Mouse (Mus musculus): Measurements from ENCODE around the gene Aldh1l1. TPM values are rescaled to one million over a fixed set of nuclear protein-coding genes. Genes with fewer than 3 reads are reported as not detected.

Aldh1l1 gene
- polyA plus RNA-seq, 1 experiment = not detected

DNA sequence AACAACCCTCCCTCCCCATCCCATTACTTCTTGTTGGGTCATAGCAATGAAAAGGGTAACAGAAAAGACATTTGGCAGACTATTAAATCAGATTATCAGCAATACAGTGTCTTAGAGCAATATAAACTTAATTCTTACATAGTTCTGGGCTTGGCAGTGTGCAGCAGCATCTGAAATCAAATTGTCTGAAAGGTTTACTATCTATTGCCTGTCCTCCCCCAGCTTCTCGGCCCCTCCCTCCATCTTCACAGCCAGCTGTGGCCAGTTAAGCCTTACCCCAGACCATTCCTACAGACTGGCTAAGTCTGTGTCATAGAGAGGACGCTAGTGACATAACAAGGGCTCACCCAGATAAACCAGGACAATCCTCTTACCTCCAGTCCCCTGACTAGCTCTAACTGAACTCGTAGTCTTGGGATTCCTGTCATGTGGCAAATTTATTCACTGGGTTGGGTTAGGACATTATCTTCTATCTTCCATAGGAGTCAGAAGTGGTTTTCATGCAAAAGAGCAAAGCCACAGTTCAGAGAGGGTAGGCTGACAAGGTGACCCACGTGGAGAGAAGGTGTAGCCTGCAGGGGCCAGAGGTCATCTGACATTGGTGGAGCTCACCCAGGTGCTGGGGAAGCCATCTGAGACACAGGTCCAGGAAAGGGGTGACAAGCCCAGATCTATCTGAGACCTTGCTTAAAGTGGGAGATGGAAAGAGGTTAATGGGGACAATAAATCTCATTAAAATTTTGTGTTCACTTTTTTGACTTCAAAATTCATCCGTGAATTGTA is 27.0 kb downstream of the Aldh1l1 start:
- TF ChIP-seq GATA1 (IDR thresholded peaks at IDR 0.05; ENCODE audit: low read length) = no peak

DNA sequence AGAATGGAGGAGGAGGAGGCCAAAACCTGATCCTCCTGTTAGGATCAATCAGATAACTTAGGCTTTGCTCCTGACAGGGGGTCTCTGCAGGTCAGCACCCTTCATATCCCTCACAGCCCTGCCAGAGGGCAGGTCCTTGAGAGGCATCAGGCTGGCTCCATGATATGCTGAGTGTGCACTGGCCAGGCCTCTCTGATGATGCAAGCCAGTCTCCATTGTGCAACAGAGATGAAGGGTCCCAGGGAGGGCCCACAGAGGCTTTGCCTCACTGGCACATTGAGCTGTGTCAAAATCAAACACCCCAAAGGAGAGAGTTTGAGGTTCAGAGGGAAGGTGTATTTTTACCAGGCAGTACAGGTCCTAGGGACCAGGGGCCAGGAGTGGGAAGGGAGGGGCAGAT is 28.1 kb downstream of the Aldh1l1 start:
- no peak for TF ChIP-seq GATA1 (IDR thresholded peaks at IDR 0.05; ENCODE audit: low read length)

DNA sequence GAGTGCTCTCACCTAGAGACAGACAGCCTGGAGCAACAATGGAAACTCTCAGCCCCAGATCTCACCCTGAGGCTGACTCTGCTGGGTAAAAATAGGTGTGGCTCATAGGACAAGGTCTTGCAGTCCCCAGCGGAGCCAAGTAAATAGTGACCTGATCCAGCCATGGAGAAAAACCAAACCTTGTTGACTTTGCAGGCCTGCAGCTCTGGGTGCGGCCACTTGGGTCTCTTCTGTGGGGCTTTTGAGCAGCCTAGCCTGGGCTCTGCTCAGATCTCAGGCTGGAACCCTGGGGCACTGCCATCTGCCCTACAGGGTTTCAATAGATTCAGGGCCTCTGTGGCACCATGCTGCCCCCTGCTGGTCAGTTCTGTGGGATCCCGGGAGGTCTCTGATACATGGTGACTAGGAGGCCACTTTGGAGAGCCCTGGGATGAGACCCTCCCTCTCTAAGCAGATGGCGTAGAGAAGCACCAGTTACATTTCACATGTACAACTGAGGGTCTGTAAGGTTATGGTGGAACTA is 28.7 kb downstream of the Aldh1l1 start:
- TF ChIP-seq GATA1 (IDR thresholded peaks at IDR 0.05; ENCODE audit: low read length) = no peak

DNA sequence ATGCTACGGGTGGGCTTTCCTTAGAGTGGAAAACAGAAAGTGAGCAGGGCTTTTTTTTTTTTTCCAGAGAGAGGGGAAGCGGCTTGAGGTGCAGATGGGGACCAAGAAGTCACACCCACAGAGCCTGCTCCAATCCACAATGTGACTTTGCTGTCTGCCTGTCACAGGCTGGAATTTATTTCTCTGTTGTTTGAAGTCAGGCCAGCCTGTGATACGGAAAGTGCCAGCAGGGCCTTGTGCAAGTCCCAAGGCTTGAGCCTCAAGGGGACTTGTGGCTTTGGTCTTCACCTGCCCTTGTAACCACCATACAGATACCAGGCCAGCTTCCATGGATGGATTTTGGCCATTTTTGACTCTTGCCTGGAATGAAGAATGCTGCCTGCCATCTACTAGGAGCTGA is 32.7 kb downstream of the Aldh1l1 start:
- no peak for TF ChIP-seq GATA1 (IDR thresholded peaks at IDR 0.05; ENCODE audit: low read length)

DNA sequence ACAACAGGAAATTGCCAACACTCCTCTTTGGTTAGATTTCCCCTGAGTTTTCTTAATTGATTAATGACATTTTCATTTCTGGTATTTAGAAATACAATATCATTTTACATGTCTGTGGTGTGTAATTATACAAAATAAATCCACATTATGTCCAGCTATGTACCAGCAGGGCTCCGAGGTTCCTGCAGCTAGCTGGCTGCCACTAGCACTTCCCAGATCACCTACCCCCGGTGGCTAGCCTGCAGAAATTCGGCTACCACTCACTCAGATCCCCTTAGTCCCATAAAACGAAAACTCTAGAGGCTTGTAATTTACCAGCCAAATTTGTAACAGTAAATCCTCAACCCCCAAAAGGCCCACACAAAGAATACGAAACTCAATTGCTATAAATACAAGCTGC is 33.1 kb downstream of the Aldh1l1 start:
- TF ChIP-seq GATA1 (IDR thresholded peaks at IDR 0.05; ENCODE audit: low read length) = no peak

DNA sequence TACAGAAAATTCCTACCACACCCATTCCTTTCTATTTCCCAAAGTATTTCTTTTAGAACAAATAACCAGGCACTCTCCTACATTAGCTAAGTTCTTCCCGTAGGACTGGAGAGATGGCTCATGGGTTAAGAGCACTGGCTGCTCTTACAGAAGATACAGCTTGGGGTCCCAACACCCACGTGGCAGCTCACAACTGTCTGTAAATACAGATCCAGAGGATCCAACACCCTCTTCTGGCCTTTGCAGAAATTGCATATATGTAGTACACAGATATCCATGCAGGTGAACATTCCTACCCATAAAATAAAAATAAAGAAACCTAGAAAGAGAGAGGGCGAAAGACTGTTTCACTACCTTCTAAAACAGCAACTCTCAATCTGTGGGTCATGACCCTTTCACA is 40.2 kb downstream of the Aldh1l1 start:
- no peak for TF ChIP-seq GATA1 (IDR thresholded peaks at IDR 0.05; ENCODE audit: low read length)

DNA sequence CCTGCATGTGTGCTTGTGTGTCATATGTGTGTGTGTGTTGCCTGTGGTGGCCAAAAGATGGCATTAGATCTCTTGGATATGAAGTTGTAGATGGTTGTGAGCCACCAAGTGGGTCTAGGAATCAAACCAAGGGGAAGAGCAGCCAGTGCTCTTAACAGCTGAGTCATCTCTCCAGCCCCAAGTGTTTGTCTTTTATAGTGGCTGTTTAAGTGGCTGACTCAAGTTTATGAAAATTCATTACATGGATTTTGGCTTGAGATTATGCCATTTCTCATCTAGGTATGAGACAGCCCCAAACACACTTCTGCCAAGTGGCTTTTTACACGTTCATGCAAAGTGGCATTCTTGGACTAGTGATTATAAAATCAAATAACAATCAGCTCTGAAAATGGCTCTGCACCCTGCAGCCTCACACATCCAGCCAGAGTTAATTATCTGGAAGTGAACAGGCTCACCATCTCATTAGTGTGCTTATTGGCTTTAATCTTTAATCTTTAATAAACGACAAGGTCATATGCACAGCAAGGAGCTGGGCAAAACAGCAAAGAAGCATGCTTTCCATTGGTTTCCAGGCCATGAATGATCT is 43.3 kb downstream of the Aldh1l1 start:
- no peak for TF ChIP-seq GATA1 (IDR thresholded peaks at IDR 0.05; ENCODE audit: low read length)

DNA sequence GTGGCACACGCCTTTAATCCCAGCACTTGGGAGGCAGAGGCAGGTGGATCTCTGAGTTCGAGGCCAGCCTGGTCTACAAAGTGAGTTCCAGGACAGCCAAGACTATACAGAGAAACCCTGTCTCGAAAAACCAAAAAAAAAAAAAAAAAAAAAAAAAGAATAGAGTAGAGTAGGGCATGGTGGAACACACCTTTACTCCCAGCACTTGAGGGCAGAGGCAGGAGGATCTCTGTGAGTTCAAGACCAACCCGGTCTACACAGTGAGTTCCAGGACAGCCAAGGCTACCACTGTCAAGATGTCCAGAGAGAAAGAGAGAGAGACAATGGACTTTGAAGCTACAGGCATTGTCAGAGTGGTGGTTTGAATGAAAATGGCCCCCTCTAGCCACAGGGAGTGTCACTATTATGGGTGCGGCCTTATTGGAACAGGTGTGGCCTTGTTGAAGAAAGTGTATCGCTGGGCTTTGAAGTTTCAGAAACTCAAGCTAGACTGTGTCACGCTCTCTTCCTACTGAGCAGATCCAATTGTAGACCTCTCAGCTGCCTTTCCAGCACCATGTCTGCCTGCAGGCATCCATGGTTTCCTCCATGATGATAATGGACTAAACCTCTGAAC is 46.5 kb downstream of the Aldh1l1 start:
- TF ChIP-seq GATA1 (IDR thresholded peaks at IDR 0.05; ENCODE audit: low read length) = no peak

DNA sequence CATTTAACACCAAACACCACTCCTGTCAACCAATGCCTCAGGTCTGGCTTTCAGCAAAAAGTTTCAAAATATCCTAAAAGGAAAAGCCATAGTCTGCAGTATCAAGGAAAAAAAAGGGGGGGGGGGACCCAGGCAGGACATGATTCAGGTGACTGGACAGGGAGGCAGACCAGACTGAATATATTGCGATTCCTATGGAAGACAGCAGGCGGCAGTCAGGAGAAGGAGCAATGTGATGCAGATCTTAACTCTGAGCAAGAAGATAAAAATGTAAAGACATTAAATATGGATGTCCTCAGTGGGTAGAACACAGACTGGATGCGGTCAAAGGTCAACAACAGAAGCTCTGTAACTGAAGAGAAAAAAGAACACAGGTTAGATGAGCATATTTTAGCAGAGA is 47.3 kb downstream of the Aldh1l1 start:
- no peak for TF ChIP-seq GATA1 (IDR thresholded peaks at IDR 0.05; ENCODE audit: low read length)

DNA sequence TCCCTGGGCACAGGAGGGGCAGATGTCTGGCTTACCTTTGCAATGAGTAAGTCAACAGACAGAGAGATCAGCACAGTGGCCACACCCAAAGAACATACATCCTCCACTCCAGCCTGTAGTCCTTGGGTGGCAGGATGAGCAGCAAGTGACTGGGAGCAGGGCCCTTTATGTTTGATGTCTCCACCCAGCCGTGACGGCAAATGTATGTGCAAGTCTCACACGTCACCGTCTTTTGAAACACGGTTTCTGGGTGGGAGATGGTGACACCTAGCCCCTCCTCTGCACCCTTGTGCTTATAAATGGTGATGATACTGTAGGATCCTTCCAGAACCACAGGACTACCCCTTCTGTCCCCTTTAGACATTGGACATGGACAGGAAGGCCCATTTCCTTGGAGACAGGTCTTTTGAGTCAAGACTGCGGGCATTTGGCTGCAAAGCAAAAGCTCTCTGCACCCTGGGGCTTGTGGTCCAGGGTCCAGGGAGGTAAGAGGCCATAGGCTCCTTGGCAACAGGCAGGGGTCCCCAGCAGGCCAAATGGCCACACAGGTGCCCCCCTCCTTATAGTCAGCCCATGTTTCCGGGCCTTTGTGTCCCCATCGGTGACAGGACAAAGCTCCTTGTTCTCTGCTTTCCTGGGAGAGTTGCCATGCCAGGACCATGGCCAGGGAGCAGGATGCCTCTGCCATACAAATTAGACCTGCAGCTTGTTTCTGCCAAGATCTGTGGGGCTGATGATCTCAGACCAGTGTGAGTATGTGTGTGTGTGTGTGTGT is 48.7 kb downstream of the Aldh1l1 start:
- TF ChIP-seq GATA1 (IDR thresholded peaks at IDR 0.05; ENCODE audit: low read length) = no peak

DNA sequence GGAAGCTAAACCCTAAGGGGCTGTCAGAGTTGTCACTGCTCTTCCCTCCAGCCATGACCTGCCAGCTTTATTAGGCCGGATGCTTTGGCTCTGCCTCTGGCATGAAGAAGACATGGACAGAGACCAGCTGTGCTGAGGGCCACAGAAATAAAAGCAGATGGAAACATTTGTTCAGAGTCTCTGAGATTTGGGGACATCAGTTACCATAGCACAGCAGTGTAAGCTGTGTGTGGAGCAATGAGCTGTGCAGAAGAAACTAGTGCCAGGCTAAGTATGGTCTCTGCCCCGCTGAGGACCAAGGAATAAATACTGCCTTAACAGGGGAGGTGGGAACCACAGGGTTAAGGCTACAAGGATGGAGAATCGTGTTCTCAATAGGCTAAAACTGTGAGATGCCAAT is 50.6 kb downstream of the Aldh1l1 start:
- no peak for TF ChIP-seq GATA1 (IDR thresholded peaks at IDR 0.05; ENCODE audit: low read length)

DNA sequence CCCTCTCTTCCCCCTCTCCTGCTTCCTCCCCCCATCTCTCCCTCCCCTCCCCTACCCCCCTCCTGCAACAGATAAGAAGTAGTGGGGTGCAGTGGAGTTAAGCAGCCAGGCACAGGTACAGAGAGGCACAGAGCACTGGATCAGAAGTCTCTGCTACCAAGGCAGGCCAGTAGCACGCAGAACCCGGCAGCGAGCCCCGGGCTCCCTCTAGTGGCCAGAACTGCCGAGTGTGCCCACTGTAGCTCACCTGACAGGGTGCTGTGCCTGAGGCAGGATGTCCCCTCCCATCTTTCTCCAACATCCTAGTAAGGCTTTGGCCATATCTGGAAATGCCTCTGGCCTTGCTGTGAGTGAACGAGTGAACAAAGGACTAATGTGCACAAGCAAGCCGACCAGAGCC is 51.7 kb downstream of the Aldh1l1 start:
- TF ChIP-seq GATA1 (IDR thresholded peaks at IDR 0.05; ENCODE audit: low read length) = no peak

DNA sequence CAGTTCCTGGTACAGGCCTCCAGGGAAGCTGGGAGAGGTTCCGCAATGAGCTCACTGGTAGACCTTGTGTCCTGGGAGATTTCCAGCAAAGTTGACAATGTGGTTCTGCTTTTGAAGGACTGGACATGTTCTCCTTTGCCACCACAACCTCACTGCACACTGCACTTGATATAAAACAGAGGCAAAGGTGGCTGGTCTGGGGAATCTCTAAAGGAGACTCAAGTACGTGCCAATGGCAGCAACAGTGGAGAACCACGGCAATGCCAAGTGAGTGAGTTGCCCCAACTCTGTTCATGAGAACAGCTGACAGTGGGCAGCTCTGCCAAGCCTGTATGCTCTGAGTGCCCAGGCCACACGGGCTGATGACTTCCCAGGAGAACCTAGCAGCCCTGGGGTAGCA is 53.0 kb downstream of the Aldh1l1 start:
- no peak for TF ChIP-seq GATA1 (IDR thresholded peaks at IDR 0.05; ENCODE audit: low read length)

DNA sequence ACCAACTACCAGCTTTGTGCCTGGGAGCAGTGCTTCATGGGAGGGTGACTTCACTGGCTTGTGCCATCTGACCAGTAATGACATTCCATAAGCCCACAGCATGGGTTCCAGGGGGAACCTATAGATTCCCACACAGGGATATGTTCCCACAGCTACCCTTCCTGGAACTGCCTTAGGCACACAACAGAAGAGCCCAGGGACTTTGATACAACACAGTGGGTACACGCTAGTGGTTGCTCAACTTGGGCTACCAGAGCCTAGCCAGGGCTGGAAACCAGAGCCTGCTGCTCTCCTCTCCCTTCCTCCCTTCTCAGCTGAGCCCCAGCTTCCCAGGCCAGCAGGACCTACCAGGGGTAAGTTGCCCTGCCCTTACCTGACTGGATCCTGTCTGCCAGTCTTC is 54.3 kb downstream of the Aldh1l1 start:
- TF ChIP-seq GATA1 (IDR thresholded peaks at IDR 0.05; ENCODE audit: low read length) = no peak

DNA sequence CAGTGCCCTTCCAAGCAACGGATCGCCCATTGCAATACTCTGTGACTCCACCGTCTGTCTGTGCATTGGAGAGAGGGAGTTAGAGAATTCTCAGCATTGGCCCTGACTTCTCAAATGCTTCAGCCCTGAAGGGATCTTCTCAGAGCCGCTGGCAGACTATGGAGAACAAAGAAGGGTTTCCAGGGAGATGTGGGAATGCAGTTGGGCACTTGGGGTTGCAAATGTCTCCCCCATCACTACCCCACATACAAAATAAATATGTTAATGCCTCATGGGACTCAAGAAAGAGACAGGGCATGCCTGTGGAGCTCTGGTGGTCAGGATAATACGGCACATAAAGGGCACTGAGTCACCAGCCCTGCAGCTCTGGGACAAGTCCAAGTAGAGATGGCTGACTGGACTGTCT is 55.1 kb downstream of the Aldh1l1 start:
- TF ChIP-seq GATA1 (IDR thresholded peaks at IDR 0.05; ENCODE audit: low read length) = no peak

DNA sequence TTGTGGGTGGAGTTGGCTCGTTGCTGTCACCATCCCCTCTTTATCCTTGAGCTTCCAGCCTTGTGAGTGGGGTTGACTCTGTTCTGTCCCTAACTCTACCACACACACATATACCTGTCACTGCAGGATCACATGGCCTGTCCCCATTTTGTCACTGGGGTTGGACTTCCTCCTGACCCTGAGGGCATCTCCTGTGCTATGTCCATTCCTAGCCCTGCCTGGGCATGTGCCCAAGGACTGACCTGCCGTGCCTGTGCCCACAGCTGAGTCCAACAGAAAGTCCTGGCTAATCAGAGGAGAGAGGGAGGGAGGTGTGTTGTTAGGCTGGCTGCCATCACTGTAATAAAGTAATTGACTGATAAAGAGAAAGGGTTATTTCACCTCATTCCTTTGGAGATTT is 58.2 kb downstream of the Aldh1l1 start:
- TF ChIP-seq GATA1 (IDR thresholded peaks at IDR 0.05; ENCODE audit: low read length) = no peak
